In the genomic region with DNA sequence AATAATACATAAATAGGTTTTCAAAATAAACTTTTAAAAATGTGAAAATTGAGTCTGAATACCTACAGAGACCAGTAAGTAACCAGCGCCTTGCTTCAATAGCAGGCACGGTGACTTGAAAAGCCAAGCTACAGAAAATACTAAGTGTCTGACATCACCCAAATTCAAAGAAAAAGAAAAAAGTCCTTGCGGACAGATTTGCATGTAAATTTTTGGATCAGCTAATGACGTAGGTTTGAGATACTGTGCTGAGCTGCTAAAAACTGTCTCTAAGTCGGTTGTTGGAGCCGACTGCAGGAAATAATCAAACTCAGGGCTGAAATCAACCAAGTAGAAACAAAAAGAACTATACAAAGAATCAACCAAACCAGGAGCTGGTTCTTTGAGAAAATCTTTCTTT, we compare ENCODE assay signal across 18 mouse cellular contexts.
"Had no signal": no experiment of that assay in that cellular context is flagged by ENCODE, and none has a peak within 500 bp of the region (broad histone marks: within the 10 kb centered on the region; RNA-seq: fewer than 3 reads in every experiment).

No protein-coding gene starts in this region.

- H3K4me3 ChIP-seq: limb, embryonic 15.5 days; liver, embryonic 12.5 days; midbrain, embryonic 10.5 days; neural tube, embryonic 13.5 days had no signal

- H3K27me3 ChIP-seq: limb, embryonic 15.5 days; liver, embryonic 12.5 days; neural tube, embryonic 13.5 days had no signal

- DNase-seq: kidney, adult 9 months; kidney, postnatal 36 days; layer of hippocampus, adult 9-11 months; layer of hippocampus, postnatal 36 days; lung, embryonic 14.5 days; lung, postnatal 10 days; lung, postnatal 4 days; retina, postnatal 1 day; right cerebral cortex, postnatal 4 days; spleen, adult 18-20 months; thymus, adult 2 months; thymus, postnatal 25 days had no signal

- H3K36me3 ChIP-seq: limb, embryonic 15.5 days; liver, embryonic 12.5 days; midbrain, embryonic 10.5 days; neural tube, embryonic 13.5 days had no signal

- H3K9ac ChIP-seq: limb, embryonic 15.5 days; liver, embryonic 12.5 days; lung, embryonic 14.5 days; neural tube, embryonic 13.5 days had no signal

- H3K27ac ChIP-seq: kidney, postnatal 0 days; limb, embryonic 15.5 days; liver, embryonic 12.5 days; midbrain, embryonic 10.5 days; neural tube, embryonic 13.5 days had no signal

- H3K4me2 ChIP-seq: limb, embryonic 15.5 days; liver, embryonic 12.5 days; lung, embryonic 14.5 days; neural tube, embryonic 13.5 days had no signal

- H3K9me3 ChIP-seq: limb, embryonic 15.5 days; liver, embryonic 12.5 days; midbrain, embryonic 10.5 days; neural tube, embryonic 13.5 days had no signal

- H3K4me1 ChIP-seq: limb, embryonic 15.5 days; liver, embryonic 12.5 days; midbrain, embryonic 10.5 days; neural tube, embryonic 13.5 days had no signal

- ATAC-seq: liver, embryonic 12.5 days; midbrain, embryonic 16.5 days had no signal
